In the genomic region with DNA sequence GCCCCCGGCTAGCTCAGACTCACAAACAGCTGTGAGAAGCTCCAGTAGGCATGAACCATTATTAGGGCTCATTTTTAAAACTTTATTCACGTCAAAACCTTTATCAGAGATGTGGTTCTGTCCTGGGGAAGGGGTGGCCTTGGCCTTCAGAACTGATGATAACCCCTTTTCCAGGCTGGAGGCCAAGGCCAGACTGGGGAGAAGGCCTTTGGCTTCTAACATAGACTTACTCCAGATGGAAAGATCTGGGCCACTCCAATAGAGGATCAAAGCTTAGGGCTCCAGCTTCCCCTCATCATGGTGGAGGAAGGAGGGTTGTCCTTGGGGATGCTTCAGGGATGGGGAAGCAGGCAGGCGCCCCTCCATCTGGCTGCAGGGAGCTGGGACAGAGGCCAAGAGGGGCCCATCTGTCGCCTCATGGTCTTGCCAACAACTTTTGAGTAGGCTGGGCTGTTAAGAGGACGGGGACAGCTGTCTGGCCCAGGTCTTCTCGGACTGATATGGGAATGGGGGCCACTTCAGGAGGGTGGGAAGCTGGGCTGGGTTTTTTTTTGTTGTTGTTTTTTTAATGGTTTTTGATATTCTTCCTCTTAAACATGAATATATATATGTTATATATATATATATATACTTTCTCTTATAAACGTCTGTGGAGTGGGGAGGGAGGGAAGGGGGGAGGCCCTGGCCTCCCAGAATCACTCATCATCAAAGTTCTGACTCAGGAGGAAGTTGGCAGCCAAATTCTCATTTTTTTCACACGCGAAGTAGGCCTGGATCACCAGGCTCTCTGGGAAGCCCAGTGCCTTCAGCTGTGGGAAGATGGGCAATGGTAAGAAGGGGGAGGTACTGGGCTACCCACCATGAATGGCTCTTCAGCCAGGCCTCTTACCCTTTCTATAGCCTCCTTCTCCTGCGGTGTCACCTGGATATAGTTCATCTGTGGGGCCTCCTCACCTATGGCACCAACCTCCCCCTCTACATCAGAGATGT, we compare ENCODE assay signal across 9 mouse cellular contexts. TPM values are rescaled to one million over a fixed set of nuclear protein-coding genes. Genes with fewer than 3 reads are reported as not detected.
A peak's percentile ranks its signal among the peaks of the same experiment; 100 is the strongest.
DNase-seq lines count a peak whose midpoint lies in the region; ATAC-seq and TF ChIP-seq lines count a peak whose summit lies in the region.
"Had no signal": no experiment of that assay in that cellular context is flagged by ENCODE, and none has a peak within 500 bp of the region (broad histone marks: within the 10 kb centered on the region; RNA-seq: fewer than 3 reads in every experiment).

No protein-coding gene starts in this region.

- peak overlapping the region; percentile 48 for H3K27ac ChIP-seq in heart, embryonic 15.5 days
- H3K27ac ChIP-seq in intestine, embryonic 16.5 days (ENCODE audit: low read length): 0 out of 2 replicates have a peak overlapping the region, but pooled peaks have one; percentile 15
- H3K27ac ChIP-seq in midbrain, embryonic 13.5 days: peak overlapping the region; percentile 44

- no peaks in the 10 kb centered on the region for H3K27me3 ChIP-seq in heart, embryonic 15.5 days
- no peaks in the 10 kb centered on the region for H3K27me3 ChIP-seq in E14TG2a.4 (ENCODE audit: insufficient read depth, low read length)
- no peaks in the 10 kb centered on the region for H3K27me3 ChIP-seq in intestine, embryonic 16.5 days (replicated peaks; ENCODE audit: control insufficient read depth, insufficient read depth, low read length)
- H3K27me3 ChIP-seq in midbrain, embryonic 13.5 days: no peaks in the 10 kb centered on the region

- DNase-seq in heart, adult 18-20 months: no peak
- DNase-seq in cerebellum, postnatal 10 days: peak; percentile 97
- DNase-seq in urinary bladder, postnatal 14 days (ENCODE audit: low spot score): no peak

- no peak overlapping the region for H3K4me3 ChIP-seq in heart, embryonic 15.5 days
- 0 out of 2 replicates have a peak overlapping the region, but pooled peaks have one; percentile 1 for H3K4me3 ChIP-seq in E14TG2a.4 (replicated peaks; ENCODE audit: low read length)
- no peak overlapping the region for H3K4me3 ChIP-seq in intestine, embryonic 16.5 days (ENCODE audit: low read length)
- H3K4me3 ChIP-seq in midbrain, embryonic 13.5 days (replicated peaks): no peak overlapping the region

- 48% methylated on average over 10 of the region's 10 CpGs for WGBS in heart, embryonic 15.5 days
- 51% methylated on average over 10 of the region's 10 CpGs for WGBS in intestine, embryonic 16.5 days
- 68% methylated on average over 10 of the region's 10 CpGs for WGBS in midbrain, embryonic 13.5 days

- no peak overlapping the region for H3K4me2 ChIP-seq in heart, embryonic 15.5 days
- no peak overlapping the region for H3K4me2 ChIP-seq in intestine, embryonic 16.5 days (ENCODE audit: low read depth, low read length)
- no peak overlapping the region for H3K4me2 ChIP-seq in midbrain, embryonic 13.5 days (replicated peaks)

- no peaks in the 10 kb centered on the region for H3K9me3 ChIP-seq in heart, embryonic 15.5 days (replicated peaks)
- H3K9me3 ChIP-seq in E14TG2a.4 (ENCODE audit: low read length): no peaks in the 10 kb centered on the region
- no peaks in the 10 kb centered on the region for H3K9me3 ChIP-seq in intestine, embryonic 16.5 days (ENCODE audit: control insufficient read depth, low read length)
- H3K9me3 ChIP-seq in midbrain, embryonic 13.5 days: no peaks in the 10 kb centered on the region
- H3K9me3 ChIP-seq: G1E had no signal

- peaks cover 51% of the 10 kb centered on the region for H3K36me3 ChIP-seq in heart, embryonic 15.5 days
- H3K36me3 ChIP-seq in E14TG2a.4 (ENCODE audit: insufficient read depth, low read length): peaks cover 65% of the 10 kb centered on the region
- H3K36me3 ChIP-seq in intestine, embryonic 16.5 days (ENCODE audit: control insufficient read depth, insufficient read depth, low read length): peaks cover 18% of the 10 kb centered on the region; the same call in 1 of the 2 replicates
- peaks cover 57% of the 10 kb centered on the region for H3K36me3 ChIP-seq in midbrain, embryonic 13.5 days

- no peak for TF ChIP-seq CTCF in E14TG2a.4 (conservative IDR thresholded peaks at IDR 0.05; ENCODE audit: low read length)

- no peak overlapping the region for H3K9ac ChIP-seq in heart, embryonic 15.5 days
- H3K9ac ChIP-seq in intestine, embryonic 16.5 days (ENCODE audit: low read depth, low read length): no peak overlapping the region
- H3K9ac ChIP-seq in midbrain, embryonic 13.5 days (replicated peaks): no peak overlapping the region; the same call in 1 of the 2 replicates

- peaks cover 41% of the 10 kb centered on the region for H3K4me1 ChIP-seq in heart, embryonic 15.5 days (replicated peaks)
- peaks cover 73% of the 10 kb centered on the region for H3K4me1 ChIP-seq in E14TG2a.4 (replicated peaks; ENCODE audit: low read depth, low read length)
- H3K4me1 ChIP-seq in intestine, embryonic 16.5 days (ENCODE audit: control insufficient read depth, insufficient read depth, low read length): peaks cover 28% of the 10 kb centered on the region
- H3K4me1 ChIP-seq in midbrain, embryonic 13.5 days (replicated peaks): peaks cover 37% of the 10 kb centered on the region

- ATAC-seq in heart, embryonic 15.5 days (replicated peaks; ENCODE audit: insufficient number of reproducible peaks, insufficient read depth, low FRiP score, low read depth): peak; percentile 23; the same call in 1 of the 2 replicates
- no peak for ATAC-seq in intestine, embryonic 16.5 days
- ATAC-seq in midbrain, embryonic 13.5 days: peak; percentile 35; the same call in 1 of the 2 replicates
- ATAC-seq in inflammation-experienced regulatory T-cells, adult 6 months: no peak

RNA-seq across cellular contexts. Expression of gene Gadd45gip1, which starts 3.8 kb away (rescaled TPM):
- 45.3 and 46.5 TPM in 2 replicates for polyA plus RNA-seq in heart, embryonic 15.5 days (2015; fragmentation: Nextera tagmentation; extraction: Ambion mirVana)
- total RNA-seq in heart, adult 18-20 months (2021): 10 to 100 TPM; 31.5 to 35.7 TPM
- 61.8 and 63.4 TPM in 2 replicates for polyA plus RNA-seq in intestine, embryonic 16.5 days (2015; fragmentation: Nextera tagmentation; extraction: Ambion mirVana)
- polyA plus RNA-seq in midbrain, embryonic 13.5 days (2015; fragmentation: Nextera tagmentation; extraction: Ambion mirVana): 34.5 and 36.3 TPM in 2 replicates
- 10 to 100 TPM; 14.6 to 16.7 (median 16.1) TPM for polyA plus RNA-seq in inflammation-experienced regulatory T-cells, adult 6 months (2017; shearing (Covaris generic))

RNA-seq across cellular contexts. Expression of gene Rad23a, which starts 5.3 kb away (rescaled TPM):
- 107 and 123 TPM in 2 replicates for polyA plus RNA-seq in heart, embryonic 15.5 days (2015; fragmentation: Nextera tagmentation; extraction: Ambion mirVana)
- 10 to 100 TPM; 88.5 to 96.7 TPM for total RNA-seq in heart, adult 18-20 months (2021)
- 109 and 115 TPM in 2 replicates for polyA plus RNA-seq in intestine, embryonic 16.5 days (2015; fragmentation: Nextera tagmentation; extraction: Ambion mirVana)
- polyA plus RNA-seq in midbrain, embryonic 13.5 days (2015; fragmentation: Nextera tagmentation; extraction: Ambion mirVana): 84.8 and 88.8 TPM in 2 replicates
- polyA plus RNA-seq in inflammation-experienced regulatory T-cells, adult 6 months (2017; shearing (Covaris generic)): 100 to 1,000 TPM; 128 to 152 (median 145) TPM

RNA-seq across cellular contexts. Expression of gene Calr, which starts 11.6 kb away (rescaled TPM):
- 525 and 658 TPM in 2 replicates for polyA plus RNA-seq in heart, embryonic 15.5 days (2015; fragmentation: Nextera tagmentation; extraction: Ambion mirVana)
- total RNA-seq in heart, adult 18-20 months (2021): 100 to 1,000 TPM; 297 to 306 TPM
- polyA plus RNA-seq in intestine, embryonic 16.5 days (2015; fragmentation: Nextera tagmentation; extraction: Ambion mirVana): 1,204 and 1,241 TPM in 2 replicates
- 599 and 642 TPM in 2 replicates for polyA plus RNA-seq in midbrain, embryonic 13.5 days (2015; fragmentation: Nextera tagmentation; extraction: Ambion mirVana)
- polyA plus RNA-seq in inflammation-experienced regulatory T-cells, adult 6 months (2017; shearing (Covaris generic)): 100 to 1,000 TPM; 278 to 341 (median 290) TPM

RNA-seq across cellular contexts. Expression of gene Dand5, which starts 12.5 kb away (rescaled TPM):
- 5.8 and 6.4 TPM in 2 replicates for polyA plus RNA-seq in heart, embryonic 15.5 days (2015; fragmentation: Nextera tagmentation; extraction: Ambion mirVana)
- total RNA-seq in heart, adult 18-20 months (2021): 10 to 100 TPM; 10.0 to 13.2 TPM
- 4.2 and 4.4 TPM in 2 replicates for polyA plus RNA-seq in intestine, embryonic 16.5 days (2015; fragmentation: Nextera tagmentation; extraction: Ambion mirVana)
- 8.8 and 8.9 TPM in 2 replicates for polyA plus RNA-seq in midbrain, embryonic 13.5 days (2015; fragmentation: Nextera tagmentation; extraction: Ambion mirVana)
- polyA plus RNA-seq in inflammation-experienced regulatory T-cells, adult 6 months (2017; shearing (Covaris generic)): 1 to 10 TPM; 4.7 to 5.6 (median 5.4) TPM

RNA-seq across cellular contexts. Expression of gene Farsa, which starts 21.6 kb away (rescaled TPM):
- polyA plus RNA-seq in heart, embryonic 15.5 days (2015; fragmentation: Nextera tagmentation; extraction: Ambion mirVana): 44.5 and 62.5 TPM in 2 replicates
- total RNA-seq in heart, adult 18-20 months (2021): 10 to 100 TPM; 22.6 to 22.9 TPM
- polyA plus RNA-seq in intestine, embryonic 16.5 days (2015; fragmentation: Nextera tagmentation; extraction: Ambion mirVana): 86.0 and 91.7 TPM in 2 replicates
- polyA plus RNA-seq in midbrain, embryonic 13.5 days (2015; fragmentation: Nextera tagmentation; extraction: Ambion mirVana): 113 and 122 TPM in 2 replicates
- 10 to 100 TPM; 48.1 to 76.0 (median 58.3) TPM for polyA plus RNA-seq in inflammation-experienced regulatory T-cells, adult 6 months (2017; shearing (Covaris generic))

Comparison
In these comparisons a context has a peak if more than half of its experiments do, and no peak if none do; other contexts are left out.
1. ATAC-seq: peak in heart, embryonic 15.5 days (single experiment) and midbrain, embryonic 13.5 days (single experiment); none in intestine, embryonic 16.5 days (single experiment) and inflammation-experienced regulatory T-cells, adult 6 months (single experiment).
2. DNase-seq: peak in cerebellum, postnatal 10 days (2 of 2); none in heart, adult 18-20 months (0 of 2) and urinary bladder, postnatal 14 days (single experiment).
3. Peak in every context shown above with its lines, with median percentiles within 50 percentile points of each other: H3K27ac ChIP-seq.